Mouse (Mus musculus) liver, adult (tissue): ENCODE results near the gene Add2.

Experiments
- GATA4 ChIP-seq: IDR thresholded peaks from 2 replicates; pipeline ENCODE4 v1.6.1; 2014; ENCODE audit warnings: mild to moderate bottlenecking, low read length; ENCODE audit not compliant: insufficient replicate concordance

Add2 gene

DNA sequence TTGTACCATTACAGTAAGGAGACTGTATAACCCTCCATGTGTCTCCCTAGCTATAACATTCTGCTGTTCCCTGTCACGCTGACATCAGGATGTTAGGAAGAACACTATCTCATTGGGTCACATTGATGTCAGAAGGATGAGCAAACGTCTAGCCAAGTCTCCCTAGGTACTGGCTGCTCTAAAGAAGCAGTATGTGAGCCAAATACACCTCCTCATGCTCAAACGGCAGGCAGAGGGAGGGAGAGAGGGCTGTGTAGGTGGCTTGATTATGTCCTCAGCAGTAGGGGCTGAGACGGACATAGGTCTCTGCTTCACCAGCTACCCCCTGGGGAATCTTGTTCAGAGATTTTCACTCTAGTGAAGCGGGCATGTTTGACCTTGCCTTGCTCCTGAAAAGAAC, 38.7 kb downstream of the Add2 start:
- no peak for TF ChIP-seq GATA4

GRCm38 (mm10) chr6:86069009-86069408, 40.5 kb downstream of the Add2 start:
- TF ChIP-seq GATA4, result no peak

GRCm38 (mm10) chr6:86069856-86070255, 41.4 kb downstream of the Add2 start:
- TF ChIP-seq GATA4, result no peak

- no peak for TF ChIP-seq GATA4
Observed at GRCm38 (mm10) chr6:86070277-86070676, 41.8 kb downstream of the Add2 start.

DNA sequence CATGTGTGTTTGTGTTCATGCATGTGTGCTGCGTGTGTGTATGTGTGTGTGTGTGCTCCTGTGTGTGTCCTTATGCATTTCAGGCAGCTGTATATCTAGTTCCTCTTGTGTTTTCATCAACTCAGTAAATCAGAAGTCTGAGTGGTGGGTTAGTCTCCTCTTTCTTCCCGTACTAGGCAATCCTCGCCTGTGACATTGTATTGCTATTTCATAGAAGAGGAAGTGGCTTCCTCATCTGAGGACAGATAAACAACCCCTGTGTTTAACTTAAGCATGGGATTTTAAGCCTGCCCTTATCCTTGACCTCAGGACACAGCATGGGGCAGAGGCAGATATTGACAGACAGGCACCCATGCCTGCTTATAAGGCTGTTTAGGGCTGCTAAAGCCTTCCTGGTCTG, 45.4 kb downstream of the Add2 start:
- TF ChIP-seq GATA4, result no peak

- no peak for TF ChIP-seq GATA4
Observed at GRCm38 (mm10) chr6:86074538-86075204, 46.2 kb downstream of the Add2 start.

GRCm38 (mm10) chr6:86076525-86076924, 48.0 kb downstream of the Add2 start:
- TF ChIP-seq GATA4, result no peak

DNA sequence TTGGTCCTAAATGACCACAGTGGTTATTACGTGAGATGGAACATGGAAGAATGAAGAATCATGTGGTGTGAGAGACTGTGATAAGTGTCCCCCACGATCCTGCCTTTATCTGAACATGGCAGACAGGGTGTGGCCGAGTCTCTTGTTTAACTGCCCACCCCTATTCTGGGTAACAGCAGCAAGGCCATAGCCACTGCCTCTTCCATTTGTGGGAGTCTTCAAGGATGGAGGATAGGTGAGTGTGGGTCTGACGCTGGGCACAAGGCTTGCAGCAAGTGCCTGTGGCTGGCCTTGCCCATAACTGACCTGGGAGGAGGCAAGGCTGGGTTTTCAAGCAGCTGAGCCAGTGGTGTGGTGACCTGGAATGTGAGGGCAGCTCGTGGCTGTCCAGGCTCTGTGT, 49.4 kb downstream of the Add2 start:
- no peak for TF ChIP-seq GATA4

DNA sequence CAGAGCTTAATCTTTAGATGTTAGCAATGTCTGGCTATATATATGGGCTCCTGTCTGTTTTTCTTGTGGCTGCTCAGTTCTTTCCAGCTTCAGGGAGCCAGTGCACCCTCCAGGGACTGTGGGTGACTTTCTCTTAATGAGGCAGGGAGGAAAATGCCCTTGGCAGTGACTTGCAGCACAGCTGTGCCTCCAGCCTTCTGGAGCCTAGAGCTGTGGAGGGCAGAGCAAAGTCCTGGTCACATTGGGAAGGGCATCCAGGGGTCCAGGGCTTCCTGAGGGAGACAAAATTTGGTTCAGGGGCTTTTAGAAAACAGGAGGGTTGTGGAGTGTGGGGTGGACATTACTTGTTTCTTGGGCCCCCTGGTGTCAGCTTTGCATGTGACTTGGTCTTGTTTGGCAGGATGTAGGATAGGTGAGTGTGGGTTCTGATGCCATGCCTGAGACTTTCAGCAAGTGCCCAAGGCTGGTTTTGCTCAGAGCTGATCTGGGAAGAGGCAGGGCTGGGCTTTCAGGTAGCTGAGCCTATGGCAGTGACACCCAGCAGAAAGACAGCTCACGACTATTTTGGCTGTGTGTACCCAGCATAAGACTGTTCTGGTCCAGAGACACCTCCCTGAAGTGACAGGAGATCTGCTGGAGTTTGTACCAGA, 50.0 kb downstream of the Add2 start:
- no peak for TF ChIP-seq GATA4

- TF ChIP-seq GATA4, result no peak
Observed at GRCm38 (mm10) chr6:86079323-86079722, 50.8 kb downstream of the Add2 start.

DNA sequence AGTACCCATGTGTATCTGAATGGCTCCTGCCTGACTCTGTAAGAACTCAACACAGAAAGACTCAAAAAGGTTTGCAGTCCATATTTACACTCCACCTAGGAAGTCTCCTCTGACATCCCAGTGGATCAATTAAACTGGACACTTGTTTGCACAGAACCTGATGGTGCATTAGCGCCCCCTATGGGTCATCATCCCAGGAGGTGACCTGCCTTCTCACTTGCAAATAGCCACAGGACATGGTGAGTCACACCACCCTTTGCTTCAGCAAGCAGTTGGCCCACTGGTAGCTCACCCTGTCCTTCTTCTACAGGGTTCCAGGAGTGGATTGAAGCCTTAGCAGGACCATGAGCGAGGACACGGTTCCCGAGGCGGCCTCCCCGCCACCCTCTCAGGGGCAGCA, 57.0 kb downstream of the Add2 start:
- no peak for TF ChIP-seq GATA4

- TF ChIP-seq GATA4, result no peak
Observed at GRCm38 (mm10) chr6:86086851-86087571, 58.5 kb downstream of the Add2 start.

- no peak for TF ChIP-seq GATA4
Observed at GRCm38 (mm10) chr6:86087813-86088212, 59.3 kb downstream of the Add2 start.

DNA sequence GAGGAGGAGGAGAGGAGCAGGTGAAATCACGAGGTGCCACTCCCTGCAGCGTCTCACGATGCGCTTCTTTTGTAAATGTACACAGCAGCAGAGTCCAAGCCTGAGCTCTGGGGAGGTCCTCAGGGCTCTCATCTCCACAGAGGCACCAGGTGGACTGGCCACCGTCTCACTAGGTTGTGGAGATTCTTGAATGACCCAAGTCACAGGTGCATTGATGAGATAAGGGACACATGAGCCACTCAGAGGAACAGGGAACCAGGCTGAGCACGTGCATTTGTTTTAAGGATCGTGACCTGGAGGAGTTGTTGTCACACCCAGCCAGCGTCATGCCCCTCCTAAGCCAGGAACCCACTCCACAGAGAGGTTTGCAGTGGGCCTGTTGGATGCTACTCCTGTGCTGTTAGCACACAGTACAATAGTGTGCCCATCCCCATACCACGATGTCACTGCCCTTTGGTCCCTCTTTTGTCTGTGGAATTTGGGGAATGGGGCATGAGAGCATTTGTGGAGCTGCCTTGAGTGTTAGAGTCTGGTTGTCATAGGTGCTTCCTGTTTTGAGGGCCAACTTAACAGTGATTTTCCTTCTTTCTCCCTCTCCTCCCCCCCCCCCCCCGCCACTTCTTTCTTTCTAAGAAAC, 65.8 kb downstream of the Add2 start:
- TF ChIP-seq GATA4, result no peak

DNA sequence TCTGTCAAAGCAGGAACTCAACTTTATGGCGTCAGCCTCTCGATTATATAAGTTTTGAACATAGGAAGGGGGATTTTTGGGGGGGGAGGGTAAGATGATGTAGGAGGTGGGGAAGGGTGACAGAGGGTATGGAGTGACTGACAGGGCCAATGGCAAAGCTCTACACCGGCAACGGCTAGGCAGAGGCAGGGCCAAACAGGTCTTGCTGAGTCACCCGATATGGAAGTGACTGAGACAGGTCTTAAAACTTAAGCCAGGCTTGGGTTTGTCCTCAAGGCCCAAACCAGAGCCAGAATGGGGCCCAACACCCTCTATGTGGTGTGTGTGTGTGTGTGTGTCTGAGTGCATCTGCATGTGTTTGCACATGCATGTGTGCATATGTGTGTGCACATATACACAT, 67.0 kb downstream of the Add2 start:
- TF ChIP-seq GATA4, result no peak

- TF ChIP-seq GATA4, result no peak
Observed at GRCm38 (mm10) chr6:86096733-86097132, 68.3 kb downstream of the Add2 start.
